Mouse (Mus musculus) spleen, adult 2 months (tissue): ENCODE data around the gene Akna. TPM values are rescaled to one million over a fixed set of nuclear protein-coding genes. Genes with fewer than 3 reads are reported as not detected.

ENCODE experiments used
- DNase-seq, 2 experiments: peaks; one replicate each; pipeline versions ENCODE4 v3.0.0 to v3.0.0-alpha.2; 2012 to 2021; ENCODE audit warnings: low spot score in 2 of 2, low read depth in 1 of 2
- H3K27ac ChIP-seq: fragments of 200-500 bp; 2 replicates; pipeline ENCODE4 v1.5.1; 2012; ENCODE audit warnings: low read length, inconsistent platforms; ENCODE audit not compliant: insufficient read depth
- H3K27me3 ChIP-seq: fragments of 200-500 bp; 2 replicates; pipeline ENCODE4 v1.6.1; 2012; ENCODE audit warnings: mild to moderate bottlenecking, moderate library complexity, low read length, inconsistent platforms; ENCODE audit not compliant: control insufficient read depth, insufficient read depth
- H3K36me3 ChIP-seq: fragments of 200-500 bp; 2 replicates; pipeline ENCODE4 v1.6.1; 2012; ENCODE audit warnings: mild to moderate bottlenecking, low read length, inconsistent platforms; ENCODE audit not compliant: control insufficient read depth, insufficient read depth
- H3K4me1 ChIP-seq: fragments of 200-500 bp; 2 replicates; pipeline ENCODE4 v1.6.1; 2011; ENCODE audit warnings: inconsistent platforms; ENCODE audit not compliant: control insufficient read depth, insufficient read depth, insufficient read length
- H3K4me3 ChIP-seq: fragments of 200-500 bp; 2 replicates; pipeline ENCODE4 v1.5.1; 2011; ENCODE audit warnings: mild to moderate bottlenecking, inconsistent platforms; ENCODE audit not compliant: insufficient read depth, insufficient read length; ENCODE audit errors: extremely low read depth
- CTCF ChIP-seq: fragments of 200-500 bp; IDR thresholded peaks from 2 replicates; pipeline ENCODE4 v1.5.1; 2011; ENCODE audit warnings: mild to moderate bottlenecking, inconsistent platforms; ENCODE audit not compliant: insufficient read depth, insufficient read length, insufficient replicate concordance; ENCODE audit errors: extremely low read depth
- POLR2A ChIP-seq: fragments of 200-500 bp; IDR thresholded peaks from 2 replicates; pipeline ENCODE4 v1.6.1; 2011; ENCODE audit warnings: low read depth, low read length, inconsistent platforms
- WGBS: fragments of 180-500 bp; shearing (Covaris S2); methylation state at CpG from one replicate; pipeline ENCODE4 v1.1.7; 2018; 5-methylcytosine and 5-hydroxymethylcytosine counted together
- polyA plus RNA-seq: library from polyadenylated mRNA; depleted of rRNA; stranded (reverse); fragments of >200 nt; gene quantifications from 2 replicates; pipeline ENCODE4 v1.2.3, GENCODE M21; 2012

The Akna gene
- polyA plus RNA-seq, 1 experiment = 94.1 TPM

DNA sequence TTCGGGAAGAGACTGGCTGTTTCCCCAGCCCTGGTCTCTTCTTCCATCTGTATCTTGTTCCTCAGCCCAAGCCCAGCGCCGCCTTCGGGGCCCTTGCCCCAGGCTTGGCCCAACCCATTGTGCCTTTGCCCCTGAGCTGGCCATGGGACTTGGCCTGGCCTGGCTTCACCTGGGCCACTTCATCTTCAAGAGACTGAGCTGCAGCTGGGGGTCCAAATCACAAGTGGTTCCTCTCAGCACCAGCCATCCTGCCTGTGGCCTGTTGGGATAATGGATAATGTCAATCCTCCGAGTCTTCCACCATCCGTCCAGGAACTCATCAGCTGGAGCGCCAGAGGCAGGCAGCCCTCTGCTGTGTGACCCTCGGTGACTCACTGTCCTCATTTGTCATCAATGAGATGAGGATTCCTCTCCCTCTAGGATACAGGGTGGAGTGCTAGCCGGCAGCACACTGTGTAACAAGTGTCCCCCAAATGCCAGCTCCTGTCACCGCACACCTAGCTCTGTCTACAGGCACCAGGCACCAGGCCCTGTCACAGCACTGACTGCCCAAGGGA, 5.1 kb downstream of the Akna start:
- H3K27me3 ChIP-seq = no peaks in the 10 kb centered on the region
- H3K36me3 ChIP-seq = peaks cover 33% of the 10 kb centered on the region
- peaks cover 27% of the 10 kb centered on the region; the same call in 1 of the 2 replicates for H3K4me1 ChIP-seq
- TF ChIP-seq POLR2A (no peak), CTCF (no peak)
- 91% methylated on average over 10 of the region's 10 CpGs for WGBS
- DNase-seq = no peak
- no peak overlapping the region for H3K4me3 ChIP-seq
- H3K27ac ChIP-seq = peak overlapping the region; percentile 99

DNA sequence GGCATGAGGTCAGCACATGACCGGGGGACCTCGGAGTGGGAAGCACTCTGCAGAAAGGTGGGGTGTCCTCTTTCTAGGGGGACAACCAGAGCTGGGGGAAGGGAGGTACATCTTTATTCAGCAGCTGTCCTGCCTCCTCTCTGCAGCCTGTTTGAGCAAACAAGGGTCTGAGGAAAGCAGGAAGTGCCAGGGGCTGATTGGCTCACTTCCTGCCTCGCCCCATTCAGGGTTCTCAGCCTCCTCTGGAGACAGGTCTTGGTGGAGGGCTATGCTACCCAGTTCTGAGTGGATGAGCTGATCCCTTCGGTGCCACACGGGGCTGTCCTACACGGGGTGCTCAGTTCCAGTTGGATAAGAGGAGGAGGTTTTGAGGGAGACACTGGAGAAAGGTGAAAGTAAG, 11.8 kb downstream of the Akna start:
- no peak for DNase-seq
- WGBS = 43% methylated on average over 6 of the region's 6 CpGs
- Histone ChIP-seq H3K36me3 (peaks cover 55% of the 10 kb centered on the region), H3K4me3 (no peak overlapping the region), H3K27ac (peak overlapping the region; percentile 60), H3K4me1 (peaks cover 62% of the 10 kb centered on the region; the same call in 1 of the 2 replicates), H3K27me3 (no peaks in the 10 kb centered on the region)
- TF ChIP-seq POLR2A = no peak
- TF ChIP-seq CTCF = no peak

DNA sequence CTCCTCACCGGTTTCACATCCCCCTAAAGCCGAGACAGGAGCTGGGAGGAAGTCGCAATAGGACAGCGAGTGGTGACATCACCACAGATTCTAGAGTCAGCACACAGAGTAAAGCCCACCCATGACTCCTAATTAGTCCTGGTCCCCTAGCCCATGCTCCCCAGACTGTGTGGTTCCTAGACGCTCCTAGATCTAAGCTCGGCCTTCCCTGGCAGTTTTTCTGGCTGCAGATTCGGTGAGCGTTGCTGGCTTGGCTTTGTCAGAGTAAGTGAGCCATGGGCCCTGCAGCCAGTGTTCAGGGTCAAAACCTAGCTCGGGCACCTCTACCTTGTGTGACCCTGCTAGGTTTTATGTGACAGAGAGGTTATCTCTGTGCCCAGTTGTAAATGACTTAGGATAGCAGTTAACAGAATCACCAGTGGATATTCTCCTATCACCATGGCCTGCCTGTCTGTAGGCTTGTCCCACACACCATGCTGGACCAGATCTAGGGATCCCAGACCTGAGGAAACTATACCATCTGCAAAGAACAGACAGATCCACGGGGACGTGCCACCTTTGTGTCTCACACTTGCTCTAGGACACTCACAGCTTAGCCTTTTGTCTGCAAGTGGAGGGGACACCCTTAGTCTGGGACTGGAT, 13.1 kb downstream of the Akna start:
- Histone ChIP-seq H3K4me1 (peaks cover 72% of the 10 kb centered on the region; the same call in 1 of the 2 replicates), H3K27me3 (no peaks in the 10 kb centered on the region), H3K4me3 (no peak overlapping the region), H3K27ac (peak overlapping the region; percentile 36; the same call in 1 of the 2 replicates), H3K36me3 (peaks cover 57% of the 10 kb centered on the region)
- no peak for TF ChIP-seq CTCF
- TF ChIP-seq POLR2A = no peak
- WGBS = 62% methylated on average over 11 of the region's 11 CpGs
- DNase-seq = no peak

DNA sequence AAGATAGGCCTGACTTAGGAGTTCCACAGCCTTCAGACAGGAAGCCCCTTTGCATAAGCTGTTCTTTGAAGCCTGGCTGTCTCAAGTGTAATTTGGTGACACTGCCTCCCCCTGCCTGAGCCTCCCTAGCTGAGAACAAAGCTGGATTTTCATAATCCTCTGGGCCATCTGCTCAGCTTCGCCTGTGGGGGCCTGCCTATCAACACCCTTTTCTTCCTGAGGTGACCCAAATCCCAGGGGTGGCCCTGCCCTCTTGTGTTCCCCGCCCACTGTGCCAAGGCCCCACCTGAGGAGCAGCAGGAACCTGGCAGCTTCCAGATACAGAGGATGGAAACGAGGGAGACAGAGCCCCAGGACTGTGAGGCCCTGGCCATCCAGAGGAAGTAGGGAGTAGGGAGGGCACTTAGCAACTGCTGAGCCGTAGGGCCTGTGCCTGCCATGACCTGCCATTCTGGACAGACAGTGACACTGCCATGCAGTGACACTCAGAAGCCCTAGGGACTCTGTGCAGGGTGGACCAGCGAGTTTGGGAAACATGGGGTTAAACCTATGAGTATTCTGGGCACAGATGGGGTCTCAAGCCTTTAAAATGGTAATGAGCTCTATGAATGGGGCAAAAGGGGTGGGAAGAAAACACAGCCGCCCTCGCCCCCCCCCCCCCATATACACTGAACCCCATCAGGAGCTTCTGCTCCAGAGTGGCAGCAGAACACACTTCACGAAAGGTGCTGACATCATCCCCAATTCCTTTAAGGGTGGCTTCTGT, 13.8 kb downstream of the Akna start:
- H3K27ac ChIP-seq = peak overlapping the region; percentile 87
- 25% methylated on average over 8 of the region's 8 CpGs for WGBS

DNA sequence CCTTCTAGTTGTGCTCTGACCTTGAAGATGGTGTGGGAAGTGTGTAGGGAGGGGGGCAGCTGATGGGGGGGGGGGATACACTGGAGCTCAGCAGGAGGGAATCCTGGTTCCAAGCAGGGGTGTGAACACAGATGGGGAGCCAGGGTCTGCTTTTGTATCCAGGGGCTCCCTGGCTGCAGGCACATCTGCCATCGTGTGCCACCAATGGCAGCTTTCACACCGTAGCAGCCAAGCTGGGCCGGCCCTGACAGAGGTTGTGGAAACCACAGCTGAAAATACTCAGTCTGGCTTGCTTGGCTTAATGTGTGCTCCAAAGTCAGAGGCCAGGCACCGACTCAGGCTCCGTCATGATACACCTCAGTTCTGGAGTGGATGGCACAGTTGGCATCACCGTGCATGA, 15.1 kb downstream of the Akna start:
- H3K4me1 ChIP-seq = peaks cover 70% of the 10 kb centered on the region; the same call in 1 of the 2 replicates
- no peaks in the 10 kb centered on the region for H3K27me3 ChIP-seq
- no peak for DNase-seq
- peak overlapping the region; percentile 87 for H3K27ac ChIP-seq
- WGBS = 77% methylated on average over 6 of the region's 6 CpGs
- H3K36me3 ChIP-seq = peaks cover 64% of the 10 kb centered on the region
- no peak overlapping the region for H3K4me3 ChIP-seq
- TF ChIP-seq CTCF (no peak), POLR2A (no peak)

More for the DNA sequence above, 13.8 kb downstream of the Akna start:
- TF ChIP-seq POLR2A (no peak), CTCF (no peak)
- H3K36me3 ChIP-seq = peaks cover 53% of the 10 kb centered on the region
- H3K4me1 ChIP-seq = peaks cover 72% of the 10 kb centered on the region; the same call in 1 of the 2 replicates
- H3K4me3 ChIP-seq = no peak overlapping the region
- peak in 1 of 2 experiments; percentile 56 for DNase-seq
- no peaks in the 10 kb centered on the region for H3K27me3 ChIP-seq

DNA sequence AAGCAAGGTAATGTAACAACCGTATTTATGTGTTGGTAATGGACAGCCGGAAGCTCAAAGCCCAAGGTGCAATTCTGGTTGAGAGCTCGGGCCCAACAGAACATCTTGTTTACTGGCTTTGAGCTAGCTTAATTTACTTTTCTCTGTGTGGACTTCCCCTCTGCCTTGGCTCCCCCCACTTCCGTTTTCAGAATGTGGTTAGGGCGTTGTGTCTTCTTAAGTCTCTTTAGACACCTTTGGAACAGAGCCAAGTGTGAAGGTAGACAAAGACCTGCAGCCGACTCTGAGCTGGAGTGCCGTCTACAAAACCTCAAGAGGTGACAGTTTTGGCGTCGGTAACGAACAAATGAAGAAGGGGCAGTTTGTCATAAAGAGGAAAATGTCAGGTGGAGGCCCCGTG, 17.4 kb downstream of the Akna start:
- TF ChIP-seq CTCF (no peak), POLR2A (peak; percentile 28; the same call in 1 of the 2 replicates)
- WGBS = 6% methylated on average over 11 of the region's 11 CpGs
- peaks cover 56% of the 10 kb centered on the region; the same call in 1 of the 2 replicates for H3K4me1 ChIP-seq
- DNase-seq = peak; percentile 85 to 95
- peak overlapping the region; percentile 43; the same call in 1 of the 2 replicates for H3K4me3 ChIP-seq
- peaks cover 73% of the 10 kb centered on the region for H3K36me3 ChIP-seq
- no peaks in the 10 kb centered on the region for H3K27me3 ChIP-seq
- H3K27ac ChIP-seq = peak overlapping the region; percentile 98

DNA sequence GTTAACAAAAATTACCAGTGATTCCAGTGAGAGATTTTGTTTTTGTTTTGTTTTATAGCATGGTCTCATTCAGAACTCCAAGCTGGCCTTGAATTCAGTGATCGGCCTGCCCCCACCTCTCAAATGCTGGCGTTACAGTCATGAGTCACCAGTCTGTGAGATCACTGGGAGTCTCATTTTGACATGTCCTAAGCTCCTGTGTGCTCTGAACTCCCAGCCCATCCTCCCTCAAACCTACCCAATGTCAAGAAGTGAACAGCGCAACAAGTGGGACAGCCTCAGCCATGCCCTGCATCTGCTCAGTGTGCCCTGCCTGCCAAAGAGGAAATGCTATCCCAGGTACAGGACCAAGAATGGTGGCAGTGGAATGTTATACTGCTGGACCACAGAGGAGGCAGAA, 17.9 kb downstream of the Akna start:
- Histone ChIP-seq H3K27me3 (no peaks in the 10 kb centered on the region), H3K4me3 (no peak overlapping the region), H3K4me1 (peaks cover 52% of the 10 kb centered on the region; the same call in 1 of the 2 replicates), H3K27ac (peak overlapping the region; percentile 82), H3K36me3 (peaks cover 73% of the 10 kb centered on the region)
- TF ChIP-seq CTCF = no peak
- no peak for TF ChIP-seq POLR2A
- no peak for DNase-seq
- 74% methylated on average over 3 of the region's 3 CpGs for WGBS
